Mouse (Mus musculus): Measurements from ENCODE around the gene P2rx5.
A peak's percentile ranks its signal among the peaks of the same experiment; 100 is the strongest.

The P2rx5 gene

DNA sequence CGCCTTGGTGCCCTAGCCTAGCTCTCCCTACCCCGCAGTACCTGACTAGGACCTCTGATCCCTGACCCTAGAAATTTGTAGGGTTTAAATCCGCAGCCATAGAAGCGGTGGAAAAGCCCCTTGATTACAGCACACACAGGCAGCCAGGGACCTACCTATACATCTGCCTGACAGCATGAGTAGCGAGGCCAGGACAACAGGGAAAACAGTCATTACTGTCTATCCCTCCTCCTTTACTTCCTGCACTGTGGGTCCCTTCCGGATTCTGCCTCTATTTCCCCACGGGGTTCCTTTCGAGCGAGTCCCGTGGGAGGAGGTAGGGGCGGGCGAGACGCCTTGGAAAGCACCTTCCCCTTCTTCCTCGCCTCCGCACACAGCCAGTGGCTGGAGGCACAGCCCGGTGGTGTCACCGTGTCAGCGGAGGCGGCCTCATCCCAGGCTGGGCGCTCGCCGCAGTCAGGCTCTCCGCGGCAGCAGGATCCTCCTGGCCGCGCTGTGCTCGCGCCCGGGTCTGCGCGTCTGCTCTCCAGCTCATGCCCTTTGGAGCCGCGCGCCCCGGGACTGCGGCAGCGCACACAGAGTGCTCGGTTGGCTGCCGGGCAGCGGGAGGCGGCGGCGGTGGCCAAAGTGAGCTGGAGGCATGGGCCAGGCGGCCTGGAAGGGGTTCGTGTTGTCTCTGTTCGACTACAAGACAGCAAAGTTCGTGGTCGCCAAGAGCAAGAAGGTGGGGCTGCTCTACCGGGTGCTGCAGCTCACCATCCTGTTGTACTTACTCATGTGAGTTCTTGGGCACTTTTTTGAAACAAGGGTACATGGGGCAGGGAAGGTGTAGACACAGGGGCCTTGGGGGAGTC is at the start of gene P2rx5:
P2rx5 (plus strand) TSS at position 465 of the 854 bp plus-strand sequence.
- DNase-seq = peak; percentile 41 to 48

DNA sequence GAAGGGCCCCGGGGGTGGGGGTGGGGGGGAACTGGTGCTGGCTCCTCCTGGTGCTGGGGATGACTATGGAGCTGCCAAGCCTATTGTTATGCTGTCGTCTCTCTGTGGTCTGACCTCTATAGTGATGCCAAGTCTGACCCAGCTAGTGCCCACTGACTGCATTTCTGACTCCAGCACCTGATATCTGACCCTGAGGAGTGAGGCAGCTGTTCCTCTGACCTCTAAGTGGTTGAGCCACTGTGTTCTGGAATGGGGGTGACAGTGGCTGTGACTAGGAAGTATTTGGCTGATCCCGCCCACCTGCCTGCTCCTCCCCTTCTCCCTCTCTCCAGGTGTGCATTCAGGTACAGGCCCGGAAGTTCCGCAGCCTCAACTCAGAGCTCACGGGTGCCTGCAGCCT is 48.8 kb upstream of the P2rx5 start:
- DNase-seq = no peak

DNA sequence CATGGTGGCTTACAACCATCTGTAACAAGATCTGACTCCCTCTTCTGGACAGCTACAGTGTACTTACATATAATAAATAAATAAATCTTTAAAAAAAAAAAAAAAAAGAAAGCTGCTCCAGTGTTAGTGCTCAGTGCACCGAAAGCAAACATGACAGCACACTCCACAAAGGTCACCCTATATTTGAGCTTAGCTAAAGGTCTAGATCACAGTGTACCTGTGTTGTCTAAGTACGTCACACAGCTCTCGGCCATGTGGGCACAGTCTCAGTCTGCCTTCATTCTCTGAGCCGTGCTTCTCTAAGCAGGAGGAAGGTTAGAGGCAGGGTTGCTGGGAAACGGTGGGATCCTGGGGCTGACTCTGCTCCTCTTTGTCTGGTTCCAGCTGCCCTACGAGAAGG is 33.7 kb upstream of the P2rx5 start:
- DNase-seq = no peak

DNA sequence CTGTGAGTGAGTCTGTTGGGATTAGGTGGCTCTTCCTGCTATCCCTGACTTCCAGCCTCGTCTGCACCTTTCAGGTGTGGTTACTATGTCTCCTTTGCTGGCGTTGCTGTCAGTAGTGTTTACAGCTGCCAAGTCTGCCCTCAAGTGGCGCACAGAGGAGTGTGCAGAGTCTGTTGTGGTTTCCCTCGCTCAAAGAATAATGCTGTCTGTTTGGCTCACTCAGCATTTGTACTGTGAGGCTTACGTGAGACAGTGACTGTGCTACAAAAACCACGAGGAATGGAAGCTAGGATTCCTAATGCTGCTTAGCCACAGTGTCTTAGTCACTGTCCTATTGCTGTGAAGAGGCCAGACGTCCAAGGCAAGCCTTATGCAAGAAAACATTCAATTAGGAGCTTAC is 29.2 kb upstream of the P2rx5 start:
- no peak for DNase-seq

DNA sequence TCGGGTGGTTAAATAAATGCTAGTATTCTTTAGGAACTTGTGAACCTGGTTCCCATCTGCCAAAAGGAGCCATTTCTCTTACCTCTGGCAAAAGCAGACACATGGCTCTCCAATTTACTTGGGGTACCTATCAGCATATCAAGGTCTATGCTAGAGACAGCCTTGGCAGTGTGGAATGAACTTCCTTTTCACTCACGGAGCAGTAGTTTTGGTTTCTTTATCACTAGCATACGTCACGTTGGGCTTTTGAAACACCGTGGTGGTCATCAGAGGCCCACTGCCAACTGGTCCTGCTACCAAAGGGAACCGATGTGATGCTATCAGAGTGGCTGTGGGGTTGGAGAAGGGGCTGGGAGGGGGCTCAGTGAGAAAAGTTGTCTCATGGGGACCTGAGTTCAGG is 27.2 kb upstream of the P2rx5 start:
- no peak for DNase-seq

DNA sequence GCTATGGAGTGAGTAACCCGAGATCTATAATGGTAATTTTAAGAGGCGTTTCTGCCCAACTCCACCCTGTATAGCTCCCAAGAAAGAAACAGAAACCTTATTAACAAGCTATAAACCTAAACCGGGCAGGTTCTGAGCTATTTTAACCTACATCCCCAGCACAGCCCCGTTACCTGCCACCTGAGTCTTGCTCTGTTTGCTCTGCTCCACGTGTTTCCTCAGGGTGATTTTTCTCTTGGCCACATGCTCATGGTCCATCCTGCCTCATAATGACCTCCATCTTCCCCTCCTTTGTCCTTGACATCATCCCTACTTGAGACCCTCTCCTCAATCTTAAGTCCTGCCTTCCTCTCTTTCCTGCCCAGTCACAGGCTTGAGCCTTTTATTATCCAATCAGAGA is 26.0 kb upstream of the P2rx5 start:
- no peak for DNase-seq

DNA sequence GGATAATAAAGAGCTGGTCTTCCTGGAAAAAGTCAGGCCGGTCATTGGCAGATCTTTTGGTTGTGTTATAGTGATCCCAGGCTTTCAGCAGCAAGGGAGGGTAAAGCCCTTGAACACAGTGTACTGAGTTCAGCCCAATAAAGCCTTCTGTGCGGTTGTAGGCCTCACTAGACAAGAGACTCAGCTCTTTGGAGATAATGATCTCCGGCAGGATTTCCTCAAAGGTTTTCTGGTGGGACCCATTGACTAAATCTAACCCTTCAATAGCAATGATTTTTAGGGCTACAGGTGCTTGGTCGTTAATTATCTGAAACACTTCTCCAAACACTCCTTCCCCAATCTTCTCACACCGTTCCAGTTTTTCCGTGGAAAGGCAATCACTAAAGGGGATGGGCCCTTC is 23.6 kb upstream of the P2rx5 start:
- DNase-seq = no peak

DNA sequence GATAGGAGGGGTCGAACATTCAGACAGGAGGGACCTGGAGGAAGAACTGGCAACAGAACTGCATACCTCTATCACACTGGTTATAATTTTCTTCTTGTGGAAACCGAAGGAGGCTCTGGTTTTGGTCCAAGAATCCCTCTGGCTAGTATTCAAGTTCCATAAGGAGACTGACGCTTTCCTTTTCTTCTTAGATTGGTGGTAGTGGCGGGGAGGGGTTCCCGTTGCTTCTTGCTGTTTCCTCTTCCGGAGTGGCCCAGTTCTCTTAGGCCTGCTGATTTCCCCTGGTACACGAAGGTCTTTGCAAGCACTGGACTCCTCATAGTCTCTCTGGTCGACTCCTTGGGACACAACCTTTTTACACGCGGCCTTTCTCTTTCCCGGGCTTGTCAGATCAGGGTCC is 23.1 kb upstream of the P2rx5 start:
- no peak for DNase-seq

DNA sequence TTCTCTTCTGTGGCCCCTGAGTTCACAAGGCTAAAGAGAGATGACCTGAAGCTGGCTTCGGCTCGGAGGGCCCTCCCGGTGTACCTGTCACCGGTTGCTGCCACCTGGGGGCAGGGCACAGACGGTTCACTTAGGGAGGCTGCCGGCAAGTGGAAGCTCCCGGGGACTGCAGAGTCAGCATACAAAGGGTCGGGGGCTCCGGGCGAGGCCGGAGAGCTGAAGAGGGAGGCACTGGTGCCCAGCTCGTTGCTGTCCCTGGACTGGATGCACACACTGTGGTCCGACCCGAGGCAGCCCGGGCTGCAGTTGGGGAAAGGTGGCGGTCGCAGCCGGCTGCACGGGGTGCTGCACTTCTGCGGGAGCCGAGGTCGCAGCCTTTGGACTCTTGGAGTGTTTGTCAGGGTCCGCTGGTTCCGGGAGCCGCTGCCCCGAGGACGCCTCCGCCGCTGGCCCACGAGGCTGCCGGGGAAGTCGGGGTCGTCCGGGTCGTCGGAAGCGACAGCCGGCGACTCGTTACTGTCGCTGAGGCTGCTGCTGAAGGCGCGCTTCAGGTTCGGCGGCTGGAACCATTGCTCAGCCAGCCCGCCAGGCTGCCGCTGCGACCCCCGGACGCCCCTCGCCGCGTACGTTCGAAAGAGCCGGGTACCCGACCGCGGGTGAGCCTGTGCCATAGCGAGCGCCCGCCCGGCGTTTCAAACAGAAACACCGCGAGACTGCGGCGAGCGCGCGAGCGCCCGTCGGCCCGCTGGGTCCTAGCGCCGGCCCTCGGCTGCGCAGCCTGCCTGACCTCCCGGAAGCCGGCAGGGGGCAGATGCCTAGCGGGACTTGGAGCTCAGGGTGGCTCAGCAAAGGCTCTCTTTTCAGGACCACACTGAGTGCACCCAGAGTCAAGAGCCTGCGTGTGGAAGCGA is 22.4 kb upstream of the P2rx5 start, which contains the start of gene Haspin:
Haspin (minus strand) TSS at position 704 of the 911 bp plus-strand sequence.
- DNase-seq = peak; percentile 96

DNA sequence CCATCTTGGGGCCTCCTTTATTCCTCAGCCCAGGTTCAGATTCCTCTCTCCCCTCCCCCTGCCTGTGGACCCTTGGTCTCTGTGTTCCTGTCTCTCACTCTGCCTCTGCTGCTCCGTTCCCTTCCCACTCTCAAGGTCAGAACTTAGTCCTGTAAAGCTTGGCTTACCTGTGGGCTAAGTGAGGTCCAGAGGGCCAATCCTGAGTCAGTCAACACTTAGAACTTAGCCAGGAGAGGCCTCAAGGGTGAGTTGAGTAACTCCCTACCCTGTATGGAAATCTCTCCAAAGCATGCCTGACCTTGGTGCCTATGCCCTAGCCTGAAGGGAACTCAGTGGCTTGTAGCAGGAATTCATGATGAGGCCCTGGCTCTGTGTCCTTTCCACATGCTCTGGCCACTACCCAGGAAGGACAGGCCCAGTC is 15.9 kb upstream of the P2rx5 start:
- DNase-seq = no peak

DNA sequence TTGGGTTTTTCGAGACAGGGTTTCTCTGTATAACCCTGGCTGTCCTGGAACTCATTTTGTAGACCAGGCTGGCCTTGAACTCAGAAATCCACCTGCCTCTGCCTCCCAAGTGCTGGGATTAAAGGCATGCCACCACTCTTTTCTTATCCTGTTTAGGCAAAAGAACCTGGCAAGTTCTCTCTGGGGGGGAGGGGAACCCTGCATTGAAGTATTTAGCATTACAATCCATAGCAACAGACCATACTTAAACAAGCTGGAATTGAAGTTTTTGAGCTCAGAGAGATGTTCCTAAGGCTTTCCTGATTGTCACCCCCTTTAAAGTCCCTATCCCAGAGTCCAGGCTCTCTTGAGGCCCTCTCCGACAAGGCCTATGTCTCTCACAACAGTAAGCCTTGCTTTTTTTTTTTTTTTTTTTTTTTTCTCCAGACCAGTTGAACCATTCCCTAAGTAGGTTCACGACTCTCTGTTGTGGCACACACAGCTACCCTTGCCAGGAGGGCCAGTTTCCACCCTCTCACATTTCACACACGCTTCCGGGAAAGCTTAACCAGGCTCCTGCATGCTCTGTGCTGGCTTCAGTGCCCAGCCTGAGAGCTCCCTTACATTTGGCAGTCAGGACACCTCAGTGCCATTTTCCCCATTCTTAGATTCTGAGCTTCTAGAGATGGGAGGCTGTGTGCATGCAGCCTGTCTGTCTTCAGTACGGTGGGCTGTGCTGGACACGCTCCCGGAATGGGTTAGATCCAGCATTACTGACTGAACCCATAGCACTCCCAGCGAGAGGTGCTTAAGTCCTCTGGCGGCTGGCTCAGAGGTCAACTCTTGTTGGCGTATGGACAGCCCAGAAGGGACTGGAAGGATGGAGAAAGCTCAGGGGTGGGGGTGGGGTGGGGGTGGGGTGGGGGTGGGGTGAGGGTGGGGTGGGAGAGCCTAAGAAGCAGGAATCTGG is 13.9 kb upstream of the P2rx5 start:
- DNase-seq = peak in 1 of 2 experiments; percentile 33

DNA sequence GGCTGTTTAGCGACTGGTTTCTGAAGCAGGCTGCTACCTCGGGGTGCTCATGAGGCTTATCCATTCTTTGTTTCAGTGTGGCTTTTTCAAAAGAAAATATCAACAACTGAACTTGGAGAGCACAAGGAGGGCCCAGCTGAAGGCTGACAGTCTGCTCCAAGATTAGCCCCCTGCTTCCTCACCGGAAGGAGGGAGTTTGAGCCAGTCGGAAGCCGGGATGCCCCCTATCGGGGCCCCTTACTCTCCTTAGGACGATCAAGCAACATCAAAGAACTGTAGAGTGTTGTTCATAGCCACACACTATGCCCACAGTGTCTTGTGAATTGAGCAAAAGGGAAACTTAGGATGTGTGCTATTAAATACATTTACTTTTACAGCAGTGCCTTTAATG is 13.3 kb upstream of the P2rx5 start:
- no peak for DNase-seq

DNA sequence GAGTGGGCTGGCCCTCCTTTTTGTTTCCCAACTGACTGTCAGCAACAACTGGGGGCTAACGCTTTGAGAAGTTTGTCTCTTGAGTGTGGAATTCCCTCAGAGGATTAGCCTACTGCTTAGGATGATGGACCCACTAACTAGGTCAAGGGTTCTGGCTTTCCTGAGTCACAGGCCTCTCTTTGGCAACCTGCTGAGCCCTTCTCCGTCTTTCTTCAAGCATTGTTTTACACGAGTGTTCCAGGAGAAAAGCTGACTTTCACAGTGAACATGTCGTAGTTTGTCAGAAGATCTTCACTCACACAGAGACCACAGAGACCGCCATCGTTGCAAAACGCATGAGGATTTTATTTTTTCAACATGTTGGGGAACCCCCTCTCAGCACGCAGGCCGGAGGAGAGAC is 12.0 kb upstream of the P2rx5 start:
- no peak for DNase-seq

DNA sequence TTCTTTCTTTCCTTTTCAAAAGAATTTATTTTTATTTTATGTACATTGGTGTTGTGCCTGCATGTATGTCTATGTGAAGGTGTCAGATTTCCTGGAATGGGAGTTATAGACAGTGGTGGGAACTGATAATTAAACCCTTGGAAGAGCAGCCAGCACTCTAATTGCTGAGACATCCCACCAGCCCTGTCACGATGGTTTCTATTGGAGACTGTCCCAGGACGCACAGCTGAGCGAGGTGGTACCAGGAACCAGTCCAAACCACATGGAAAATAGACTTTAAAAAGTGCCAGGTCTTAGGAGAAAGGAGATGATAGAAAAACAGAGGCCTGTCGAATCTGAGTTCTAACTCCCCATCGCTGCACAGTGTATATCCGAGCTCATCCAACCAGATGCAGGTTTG is 5.2 kb upstream of the P2rx5 start:
- peak in 1 of 2 experiments; percentile 23 for DNase-seq

DNA sequence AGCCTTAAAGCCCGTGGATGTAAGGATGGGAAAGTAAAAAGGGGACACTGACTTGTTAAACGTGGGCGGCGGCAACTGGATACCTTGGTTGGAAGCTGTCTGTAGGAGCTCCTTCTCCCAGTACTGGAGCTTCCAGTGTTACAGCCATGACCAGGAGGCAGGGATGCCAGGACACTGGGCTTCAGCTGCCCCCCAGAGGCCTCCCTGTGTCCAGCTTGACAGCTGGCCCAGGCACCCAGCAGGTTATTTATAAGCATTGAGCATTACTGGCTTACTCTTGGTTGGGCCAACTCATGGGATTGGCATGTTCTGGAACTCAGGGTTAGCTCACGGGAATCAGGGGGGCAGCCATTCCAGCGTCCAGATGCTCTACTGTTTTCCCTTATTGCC is 585 bp downstream of the P2rx5 start:
- peak in 1 of 2 experiments; percentile 24 for DNase-seq

DNA sequence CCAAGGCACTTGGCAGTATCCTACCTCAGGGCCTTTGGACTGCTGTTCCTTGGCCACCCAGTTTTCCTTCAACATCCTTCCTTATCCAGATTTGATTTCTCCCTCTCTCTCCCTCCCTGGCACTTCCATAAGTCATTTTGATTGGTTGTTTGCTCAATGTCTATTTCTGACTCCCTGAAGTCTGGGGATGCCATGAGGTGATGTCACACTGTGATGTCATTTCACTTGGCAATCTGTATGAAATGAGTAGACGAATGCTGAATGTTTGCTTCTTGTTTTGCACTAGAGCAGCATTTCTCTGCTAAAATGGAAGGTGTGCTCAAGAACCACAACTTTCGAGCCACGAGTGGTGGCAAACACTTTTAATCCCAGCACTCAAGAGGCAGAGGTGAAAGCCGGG is 1.4 kb downstream of the P2rx5 start:
- no peak for DNase-seq

DNA sequence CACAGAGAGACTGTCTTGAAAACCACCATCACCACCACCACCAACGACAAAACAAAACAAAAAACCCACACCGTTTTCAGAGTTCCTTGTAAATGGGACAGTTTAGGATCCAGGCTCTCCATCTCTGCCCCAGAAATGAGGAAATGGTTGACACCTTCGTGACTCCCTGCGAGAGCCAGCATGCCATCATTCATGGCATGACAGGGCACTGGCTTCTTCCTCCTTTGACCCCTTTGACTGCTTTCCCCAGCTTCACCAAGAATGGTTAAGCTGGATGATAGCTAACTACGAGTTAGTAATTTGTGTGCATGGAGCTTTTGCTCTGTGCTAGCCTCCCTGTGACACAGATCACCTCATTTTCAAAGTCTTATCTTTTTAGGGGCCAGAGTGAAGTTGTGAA is 2.1 kb downstream of the P2rx5 start:
- DNase-seq = no peak

DNA sequence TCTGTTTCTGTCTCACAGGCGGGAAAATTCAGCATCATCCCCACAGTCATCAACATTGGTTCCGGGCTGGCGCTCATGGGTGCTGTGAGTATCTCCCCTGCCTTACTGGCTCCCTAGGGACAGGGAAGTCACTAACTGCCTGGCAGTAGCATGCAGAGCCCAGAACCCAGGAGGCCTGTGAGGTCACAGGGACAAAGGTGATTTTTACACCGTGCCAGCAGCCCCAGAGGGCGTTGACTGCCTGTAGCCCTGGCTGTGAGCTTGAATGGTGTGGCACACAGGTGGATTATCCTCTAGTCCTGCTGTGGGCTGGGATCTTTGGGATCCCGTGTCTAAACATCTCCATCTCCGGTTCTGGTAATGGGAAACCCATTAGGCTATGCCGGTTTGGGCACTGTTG is 7.8 kb downstream of the P2rx5 start:
- no peak for DNase-seq

DNA sequence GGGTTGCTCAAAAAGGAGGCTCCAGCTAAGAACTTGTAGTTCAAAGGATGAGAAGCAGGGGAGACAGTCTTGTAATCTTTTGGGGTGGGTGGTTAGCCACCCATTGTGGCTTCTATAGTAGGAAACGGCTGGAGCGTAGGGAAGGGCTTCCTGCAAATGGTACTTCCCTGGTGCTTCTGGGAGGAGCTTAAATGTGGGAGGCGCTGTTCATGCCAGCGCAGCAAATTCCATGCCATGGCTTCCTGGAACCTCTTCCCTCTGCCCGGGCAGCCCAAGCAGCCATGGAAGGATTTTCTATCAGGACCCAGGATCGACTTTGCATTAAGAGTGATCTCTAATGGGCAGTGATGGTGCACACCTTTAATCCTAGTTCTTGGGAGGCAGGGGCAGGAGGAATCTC is 8.4 kb downstream of the P2rx5 start:
- no peak for DNase-seq

DNA sequence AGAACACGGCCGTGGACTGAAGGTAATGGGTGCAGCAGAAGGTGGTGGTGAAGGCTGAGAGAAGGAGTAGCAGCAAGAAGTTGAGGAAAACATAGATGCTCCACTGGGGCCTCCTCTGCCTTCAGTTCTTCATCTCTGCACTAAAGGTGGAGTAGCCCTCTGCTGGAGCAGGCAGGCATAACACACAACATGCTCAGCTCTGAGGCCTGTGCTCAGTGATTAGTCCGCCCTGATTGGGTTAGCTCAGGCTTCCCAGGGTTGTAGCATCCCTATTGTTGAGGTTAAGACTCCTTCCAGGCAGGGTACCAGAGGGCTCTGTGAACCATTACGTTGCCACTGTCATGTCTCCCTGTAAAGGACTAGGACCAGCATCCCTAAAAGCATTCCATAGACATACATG is 9.0 kb downstream of the P2rx5 start:
- peak; percentile 79 to 81 for DNase-seq

DNA sequence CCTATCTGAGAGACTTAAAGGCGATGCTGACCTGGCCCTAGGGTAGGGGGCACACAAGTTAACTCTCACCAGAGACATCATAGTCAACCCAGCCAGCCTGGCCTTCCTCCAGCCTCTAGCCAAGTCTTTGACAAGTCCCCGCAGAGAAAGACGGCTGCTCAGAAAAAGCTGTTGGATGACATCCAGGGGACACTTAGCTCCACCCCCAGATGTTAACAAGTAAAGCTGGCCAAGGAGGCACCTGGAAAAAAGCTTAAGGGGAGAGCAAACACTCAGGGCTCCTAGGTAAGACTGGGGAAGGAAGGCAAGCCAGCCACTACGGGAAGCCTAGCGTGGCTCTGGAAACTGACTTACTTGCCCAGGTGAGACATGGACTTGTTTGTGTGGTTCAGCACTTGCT is 12.0 kb downstream of the P2rx5 start:
- DNase-seq = peak; percentile 41 to 42

DNA sequence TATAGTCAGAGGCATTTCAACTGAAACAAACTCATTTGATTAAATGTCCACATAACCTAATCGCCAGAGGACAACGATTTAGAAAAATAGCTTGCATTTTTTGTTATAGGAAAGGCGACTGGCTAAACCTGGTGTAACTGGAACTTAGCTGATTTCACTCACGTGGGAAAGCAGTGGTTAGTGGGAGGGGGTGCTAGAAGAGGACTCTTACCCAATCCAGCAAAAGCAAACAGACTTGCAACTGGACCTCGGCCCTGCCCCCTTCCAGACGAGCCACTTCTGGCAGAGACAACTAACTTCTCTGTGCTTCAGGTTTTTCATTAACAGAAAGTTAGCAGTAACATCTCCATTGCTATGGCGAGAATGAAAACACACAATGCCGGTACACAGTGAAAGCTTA is 15.4 kb downstream of the P2rx5 start:
- no peak for DNase-seq

DNA sequence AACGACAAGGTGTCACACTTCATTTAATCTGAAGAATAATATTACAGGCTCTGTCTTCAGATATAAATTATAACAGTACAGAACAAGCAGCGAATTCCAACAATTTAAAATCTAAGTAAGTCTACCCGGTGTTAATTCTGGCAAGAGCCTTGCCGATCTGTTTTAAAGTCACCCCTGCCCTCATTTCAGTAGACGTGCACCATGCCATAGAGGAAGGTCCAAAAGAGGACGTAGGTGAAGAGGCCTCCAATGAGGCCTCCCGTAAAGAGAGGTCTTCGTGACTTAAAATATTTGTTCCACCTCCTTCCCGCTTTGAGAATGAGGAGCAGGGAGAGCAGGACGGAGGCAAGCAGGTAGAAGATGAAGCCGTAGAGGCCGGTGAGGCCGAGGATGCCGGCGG is 16.0 kb downstream of the P2rx5 start:
- no peak for DNase-seq
